ENCODE assay signal across 9 mouse cellular contexts in genomic region chr6:140766365-140766764, GRCm38 (mm10). TPM values are rescaled to one million over a fixed set of nuclear protein-coding genes. Genes with fewer than 3 reads are reported as not detected.
DNase-seq lines count a peak whose midpoint lies in the region; ATAC-seq and TF ChIP-seq lines count a peak whose summit lies in the region.
"Had no signal": no experiment of that assay in that cellular context is flagged by ENCODE, and none has a peak within 500 bp of the region (broad histone marks: within the 10 kb centered on the region; RNA-seq: fewer than 3 reads in every experiment).

No protein-coding gene starts in this region.

- H3K4me3 ChIP-seq in midbrain, postnatal 0 days (ENCODE audit: low read depth, low read length): no peak overlapping the region
- H3K4me3 ChIP-seq in midbrain, embryonic 16.5 days (ENCODE audit: low read depth, low read length): no peak overlapping the region
- H3K4me3 ChIP-seq in limb, embryonic 14.5 days (replicated peaks; ENCODE audit: low read length): no peak overlapping the region

- intact Hi-C loops in heart, postnatal 10 days (cut with DNase I): loop anchor here (2.0 to 10.0 kb wide), 3 partner anchors 88 to 810 kb away; no protein-coding TSS in a partner anchor

- H3K4me1 ChIP-seq in midbrain, postnatal 0 days (ENCODE audit: insufficient read depth, low read length): peaks cover 4% of the 10 kb centered on the region; the same call in 1 of the 2 replicates
- peaks cover 18% of the 10 kb centered on the region for H3K4me1 ChIP-seq in midbrain, embryonic 16.5 days (ENCODE audit: control insufficient read depth, insufficient read depth, low read length)
- H3K4me1 ChIP-seq in limb, embryonic 14.5 days (ENCODE audit: control insufficient read depth, insufficient read depth, low read length): no peaks in the 10 kb centered on the region

- no peaks in the 10 kb centered on the region for H3K36me3 ChIP-seq in midbrain, postnatal 0 days (ENCODE audit: insufficient read depth, low read length)
- H3K36me3 ChIP-seq in midbrain, embryonic 16.5 days (ENCODE audit: control insufficient read depth, insufficient read depth, low read length): no peaks in the 10 kb centered on the region
- no peaks in the 10 kb centered on the region for H3K36me3 ChIP-seq in limb, embryonic 14.5 days (ENCODE audit: control insufficient read depth, insufficient read depth, low read length)

- no peak overlapping the region for H3K9ac ChIP-seq in midbrain, postnatal 0 days (replicated peaks; ENCODE audit: low read length, poor library complexity, severe bottlenecking)
- no peak overlapping the region for H3K9ac ChIP-seq in midbrain, embryonic 16.5 days (ENCODE audit: low read depth, low read length)
- H3K9ac ChIP-seq in limb, embryonic 14.5 days (ENCODE audit: low read depth, low read length, severe bottlenecking): no peak overlapping the region

- H3K9me3 ChIP-seq in midbrain, postnatal 0 days (ENCODE audit: low read length): no peaks in the 10 kb centered on the region
- no peaks in the 10 kb centered on the region for H3K9me3 ChIP-seq in midbrain, embryonic 16.5 days (replicated peaks; ENCODE audit: control insufficient read depth, low read length, poor library complexity, severe bottlenecking)
- no peaks in the 10 kb centered on the region for H3K9me3 ChIP-seq in limb, embryonic 14.5 days (ENCODE audit: control insufficient read depth, low read length)

- WGBS in midbrain, postnatal 0 days: 34% methylated on average over 9 of the region's 9 CpGs
- WGBS in midbrain, embryonic 16.5 days: 37% methylated on average over 9 of the region's 9 CpGs
- 40% methylated on average over 9 of the region's 9 CpGs for WGBS in limb, embryonic 14.5 days

- TF ChIP-seq CTCF in midbrain, postnatal 0 days (IDR thresholded peaks at IDR 0.05): peak; percentile 91

- no peak for DNase-seq in cerebellum, adult 11-12 months
- DNase-seq in midbrain, postnatal 0 days (ENCODE audit: low spot score): peak; percentile 86
- peak; percentile 28 for DNase-seq in c-Kit-positive CD71-negative TER-119-negative erythroid progenitor cells, embryonic 14.5 days (ENCODE audit: low read depth)
- peak; percentile 59 to 75 for DNase-seq in heart, postnatal 10 days
- DNase-seq in limb, embryonic 14.5 days (ENCODE audit: low spot score): peak; percentile 59
- peak; percentile 6 to 10 for DNase-seq in right cerebral cortex, postnatal 36 days (ENCODE audit: low spot score in 2 of 2)

- TF ChIP-seq POLR2A in limb, embryonic 14.5 days (IDR thresholded peaks at IDR 0.05; ENCODE audit: borderline replicate concordance, extremely low read depth, insufficient read depth, insufficient read length): no peak

- ATAC-seq in cerebellum, adult (ENCODE audit: insufficient number of reproducible peaks, low FRiP score, low TSS enrichment): 0 out of 2 replicates have a peak, but pooled peaks have one; percentile 45
- no peak for ATAC-seq in midbrain, postnatal 0 days (ENCODE audit: low FRiP score)
- ATAC-seq in midbrain, embryonic 16.5 days: no peak
- ATAC-seq in limb, embryonic 14.5 days (ENCODE audit: low FRiP score, low read depth): no peak

- no peak overlapping the region for H3K27ac ChIP-seq in midbrain, postnatal 0 days (ENCODE audit: low read depth, low read length)
- no peak overlapping the region for H3K27ac ChIP-seq in midbrain, embryonic 16.5 days (ENCODE audit: low read length)
- H3K27ac ChIP-seq in limb, embryonic 14.5 days (replicated peaks; ENCODE audit: low read depth, low read length): no peak overlapping the region

- H3K27me3 ChIP-seq in midbrain, postnatal 0 days (ENCODE audit: insufficient read depth, low read length): no peaks in the 10 kb centered on the region
- no peaks in the 10 kb centered on the region for H3K27me3 ChIP-seq in midbrain, embryonic 16.5 days (ENCODE audit: control insufficient read depth, insufficient read depth, low read depth, low read length)
- no peaks in the 10 kb centered on the region for H3K27me3 ChIP-seq in limb, embryonic 14.5 days (ENCODE audit: control insufficient read depth, insufficient read depth, low read length)

- H3K4me2 ChIP-seq in midbrain, postnatal 0 days (ENCODE audit: low read depth, low read length, poor library complexity, severe bottlenecking): no peak overlapping the region
- no peak overlapping the region for H3K4me2 ChIP-seq in midbrain, embryonic 16.5 days (ENCODE audit: low read length)
- H3K4me2 ChIP-seq in limb, embryonic 14.5 days (replicated peaks; ENCODE audit: low read depth, low read length, severe bottlenecking): no peak overlapping the region

RNA-seq across cellular contexts. Expression of gene Gm11077, which starts 37.3 kb away (rescaled TPM):
- total RNA-seq in midbrain, postnatal 0 days (2014; rRNA removed): not detected in 2 replicates
- polyA plus RNA-seq in midbrain, postnatal 0 days (2015; fragmentation: Nextera tagmentation; extraction: Ambion mirVana): not detected in 2 replicates
- not detected in 2 replicates for polyA plus RNA-seq in midbrain, embryonic 16.5 days (2015; fragmentation: Nextera tagmentation; extraction: Ambion mirVana)
- total RNA-seq in heart, postnatal 10 days (2021): not detected
- polyA plus RNA-seq in limb, embryonic 14.5 days (2012; rRNA removed): not detected in 2 replicates
- polyA plus RNA-seq in limb, embryonic 14.5 days (2014; fragmentation: Nextera tagmentation; extraction: Ambion mirVana): not detected in 2 replicates
- polyA plus RNA-seq: heart, embryonic 14.5 days had no signal
